Mouse (Mus musculus) heart, postnatal 0 days (tissue): Measurements from ENCODE around the gene Slc20a1.

Experiments used
- CTCF ChIP-seq: IDR thresholded peaks from 2 replicates; pipeline ENCODE4 v1.5.1; 2016; ENCODE audit warnings: antibody characterized with exemption, control low read depth, low read depth
- EP300 ChIP-seq: IDR thresholded peaks from 2 replicates; pipeline ENCODE4 v1.6.1; 2016; ENCODE audit warnings: antibody characterized with exemption, low read depth

DNA sequence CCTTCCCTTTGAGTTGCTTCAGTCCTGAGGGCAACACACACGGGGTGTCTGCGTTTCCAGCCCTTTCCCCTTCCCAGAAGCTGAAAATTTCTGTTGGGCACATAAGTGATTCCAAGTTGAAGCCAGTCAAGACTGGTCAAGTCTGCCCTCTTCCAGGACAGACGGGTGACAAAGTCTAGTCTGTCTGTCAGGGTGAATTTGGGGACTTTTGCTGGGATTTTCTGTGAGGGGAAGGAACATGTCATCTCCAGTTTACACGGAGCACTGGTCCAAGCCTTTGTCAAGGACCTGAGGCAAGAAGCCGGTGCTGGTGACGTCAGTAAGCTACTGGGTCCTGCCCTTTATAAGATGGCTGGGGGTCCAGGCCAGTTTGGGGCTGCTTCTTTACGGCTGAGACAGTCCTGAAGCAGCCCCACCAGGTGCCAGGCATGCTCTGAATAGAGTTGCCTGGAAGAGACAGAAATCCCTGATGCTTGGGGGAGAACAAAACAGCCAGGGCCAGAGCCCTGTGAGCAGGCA, 28.5 kb downstream of the Slc20a1 start:
- TF ChIP-seq EP300 (no peak), CTCF (no peak)
